Mouse (Mus musculus) intestine, embryonic 15.5 days (tissue): ENCODE measurements around the gene Crybg2. TPM values are rescaled to one million over a fixed set of nuclear protein-coding genes. Genes with fewer than 3 reads are reported as not detected.
A peak's percentile ranks its signal among the peaks of the same experiment; 100 is the strongest.

Experiments used
- ATAC-seq: fragments of 200-750 bp; cut with Nextera tagmentation; 2 replicates; pipeline ENCODE4 v1.8.0; 2017; ENCODE audit warnings: moderate TSS enrichment, moderate library complexity
- H3K27ac ChIP-seq: fragments of 300-500 bp; sonication (generic); 2 replicates; pipeline ENCODE4 v1.5.1; 2015; ENCODE audit warnings: mild to moderate bottlenecking, inconsistent platforms
- H3K27me3 ChIP-seq: fragments of 300-500 bp; sonication (generic); replicated peaks from 2 replicates; pipeline ENCODE4 v1.6.1; 2015; ENCODE audit warnings: inconsistent platforms
- H3K36me3 ChIP-seq: fragments of 300-500 bp; sonication (generic); 2 replicates; pipeline ENCODE4 v1.6.1; 2015; ENCODE audit warnings: inconsistent platforms
- H3K4me1 ChIP-seq: fragments of 300-500 bp; sonication (generic); replicated peaks from 2 replicates; pipeline ENCODE4 v1.6.1; 2015; ENCODE audit warnings: inconsistent platforms
- H3K4me2 ChIP-seq: fragments of 300-500 bp; sonication (generic); replicated peaks from 2 replicates; pipeline ENCODE4 v1.6.1; 2015; ENCODE audit warnings: mild to moderate bottlenecking, inconsistent platforms
- H3K4me3 ChIP-seq: fragments of 300-500 bp; sonication (generic); replicated peaks from 2 replicates; pipeline ENCODE4 v1.5.1; 2015; ENCODE audit warnings: inconsistent platforms
- H3K9ac ChIP-seq: fragments of 300-500 bp; sonication (generic); 2 replicates; pipeline ENCODE4 v1.6.1; 2015; ENCODE audit warnings: inconsistent platforms
- H3K9me3 ChIP-seq: fragments of 300-500 bp; sonication (generic); 2 replicates; pipeline ENCODE4 v1.6.1; 2016; ENCODE audit warnings: inconsistent platforms
- WGBS: fragments of 180-500 bp; shearing (Covaris S2); methylation state at CpG from one replicate; pipeline ENCODE4 v1.1.7; 2015; 5-methylcytosine and 5-hydroxymethylcytosine counted together
- polyA plus RNA-seq: library from polyadenylated mRNA; unstranded; fragments of >200 nt; fragmentation: Nextera tagmentation; extraction: Ambion mirVana; gene quantifications from 2 replicates; pipeline ENCODE4 v1.2.1, GENCODE M21; 2015

Crybg2 gene
- polyA plus RNA-seq, 1 experiment from 2014 or later: 14.9 TPM

DNA sequence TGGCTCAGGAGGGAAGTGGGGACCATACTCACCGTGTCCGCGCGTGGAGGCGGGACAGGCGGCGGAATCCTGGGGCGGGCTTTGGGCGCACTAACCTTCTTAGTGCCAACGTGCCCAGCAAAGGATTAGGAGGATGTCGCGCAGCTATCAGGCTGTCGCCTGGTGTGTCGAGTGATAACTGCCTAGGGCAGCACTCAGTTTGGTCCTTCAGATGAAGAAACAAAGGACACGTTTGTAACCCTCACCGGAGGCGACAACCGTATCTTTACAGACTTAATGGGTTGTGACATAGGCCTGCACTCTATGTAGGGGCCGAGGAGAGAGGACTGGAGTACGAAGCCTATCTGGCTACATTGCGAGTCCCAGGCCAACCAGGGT is 42.1 kb downstream of the Crybg2 start:
- peak; percentile 76 for ATAC-seq
- Histone ChIP-seq H3K9me3 (no peaks in the 10 kb centered on the region), H3K4me2 (peak overlapping the region; percentile 73), H3K27me3 (no peaks in the 10 kb centered on the region), H3K4me3 (peak overlapping the region; percentile 61), H3K9ac (peak overlapping the region; percentile 43), H3K4me1 (no peaks in the 10 kb centered on the region; the same call in 1 of the 2 replicates), H3K36me3 (no peaks in the 10 kb centered on the region), H3K27ac (no peak overlapping the region)
- 6% methylated on average over 21 of the region's 21 CpGs for WGBS

DNA sequence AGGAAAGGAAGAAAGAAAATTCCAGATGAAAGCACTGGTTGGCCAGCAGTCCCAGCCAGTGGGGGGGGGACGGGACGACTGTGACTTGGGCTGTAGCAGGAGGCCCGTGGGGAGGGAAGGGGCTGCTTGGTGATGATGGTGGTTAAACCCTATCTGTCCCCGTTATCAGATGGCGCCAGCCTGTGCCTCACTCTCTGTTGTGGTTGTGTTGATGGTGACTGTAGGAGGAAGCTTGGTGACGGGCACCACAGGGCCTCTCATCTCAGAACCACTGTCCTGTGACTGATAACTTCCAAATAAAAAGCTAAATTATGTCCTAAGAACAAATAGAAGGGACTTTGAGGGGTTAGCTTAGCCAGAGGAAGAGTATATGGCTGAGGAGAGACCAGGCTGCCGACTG is 45.5 kb downstream of the Crybg2 start:
- ATAC-seq: no peak
- H3K4me1 ChIP-seq: peaks cover 10% of the 10 kb centered on the region; the same call in 1 of the 2 replicates
- no peaks in the 10 kb centered on the region for H3K9me3 ChIP-seq
- no peak overlapping the region for H3K27ac ChIP-seq
- no peak overlapping the region for H3K9ac ChIP-seq
- 68% methylated on average over 7 of the region's 7 CpGs for WGBS
- H3K27me3 ChIP-seq: no peaks in the 10 kb centered on the region
- no peak overlapping the region for H3K4me3 ChIP-seq
- no peak overlapping the region for H3K4me2 ChIP-seq
- no peaks in the 10 kb centered on the region for H3K36me3 ChIP-seq

GRCm38 (mm10) chr4:134107730-134108129 is 47.1 kb downstream of the Crybg2 start:
- no peak for ATAC-seq
- Histone ChIP-seq H3K27me3 (no peaks in the 10 kb centered on the region), H3K4me3 (no peak overlapping the region), H3K9ac (no peak overlapping the region), H3K9me3 (no peaks in the 10 kb centered on the region), H3K4me1 (peaks cover 15% of the 10 kb centered on the region; the same call in 1 of the 2 replicates), H3K4me2 (no peak overlapping the region), H3K36me3 (no peaks in the 10 kb centered on the region), H3K27ac (no peak overlapping the region)
- 86% methylated on average over 7 of the region's 7 CpGs for WGBS

GRCm38 (mm10) chr4:134108196-134108595 is 47.6 kb downstream of the Crybg2 start:
- Histone ChIP-seq H3K9ac (no peak overlapping the region), H3K27me3 (no peaks in the 10 kb centered on the region), H3K4me2 (no peak overlapping the region), H3K9me3 (no peaks in the 10 kb centered on the region), H3K4me3 (no peak overlapping the region), H3K27ac (no peak overlapping the region), H3K36me3 (no peaks in the 10 kb centered on the region), H3K4me1 (peaks cover 16% of the 10 kb centered on the region)
- WGBS: 29% methylated on average over 5 of the region's 5 CpGs
- no peak for ATAC-seq

- no peak overlapping the region for H3K4me3 ChIP-seq
- 36% methylated on average over 3 of the region's 3 CpGs for WGBS
- no peak for ATAC-seq
- no peak overlapping the region for H3K4me2 ChIP-seq
- no peak overlapping the region for H3K27ac ChIP-seq
- peaks cover 30% of the 10 kb centered on the region for H3K4me1 ChIP-seq
- no peak overlapping the region for H3K9ac ChIP-seq
- H3K9me3 ChIP-seq: no peaks in the 10 kb centered on the region
- H3K36me3 ChIP-seq: no peaks in the 10 kb centered on the region
- H3K27me3 ChIP-seq: no peaks in the 10 kb centered on the region
These were observed 50.0 kb downstream of the Crybg2 start for GRCm38 (mm10) chr4:134110653-134111052.

DNA sequence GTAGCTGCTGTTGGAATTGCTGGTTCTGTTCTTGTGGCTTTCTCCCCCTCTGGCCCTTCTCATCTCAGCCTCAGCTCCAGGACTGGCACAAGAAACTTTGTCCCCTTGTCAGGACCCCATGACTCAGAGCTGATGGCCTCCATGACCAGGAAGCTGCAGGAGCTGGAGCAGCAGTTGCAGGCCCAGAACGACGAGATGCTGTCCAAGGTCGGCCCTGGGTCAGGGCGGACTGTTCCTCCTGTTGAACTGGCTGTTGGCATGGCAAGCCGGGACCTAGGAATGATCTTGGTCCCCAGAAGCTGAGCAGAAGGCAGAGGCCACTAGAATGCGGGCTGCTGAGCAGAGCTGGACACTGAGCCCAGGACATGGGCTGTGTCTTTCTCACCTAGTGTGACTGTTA is 51.8 kb downstream of the Crybg2 start:
- Histone ChIP-seq H3K27me3 (no peaks in the 10 kb centered on the region), H3K4me3 (no peak overlapping the region), H3K27ac (no peak overlapping the region), H3K9me3 (no peaks in the 10 kb centered on the region), H3K4me1 (peaks cover 35% of the 10 kb centered on the region), H3K36me3 (no peaks in the 10 kb centered on the region), H3K9ac (no peak overlapping the region), H3K4me2 (no peak overlapping the region)
- ATAC-seq: no peak
- 60% methylated on average over 6 of the region's 6 CpGs for WGBS

DNA sequence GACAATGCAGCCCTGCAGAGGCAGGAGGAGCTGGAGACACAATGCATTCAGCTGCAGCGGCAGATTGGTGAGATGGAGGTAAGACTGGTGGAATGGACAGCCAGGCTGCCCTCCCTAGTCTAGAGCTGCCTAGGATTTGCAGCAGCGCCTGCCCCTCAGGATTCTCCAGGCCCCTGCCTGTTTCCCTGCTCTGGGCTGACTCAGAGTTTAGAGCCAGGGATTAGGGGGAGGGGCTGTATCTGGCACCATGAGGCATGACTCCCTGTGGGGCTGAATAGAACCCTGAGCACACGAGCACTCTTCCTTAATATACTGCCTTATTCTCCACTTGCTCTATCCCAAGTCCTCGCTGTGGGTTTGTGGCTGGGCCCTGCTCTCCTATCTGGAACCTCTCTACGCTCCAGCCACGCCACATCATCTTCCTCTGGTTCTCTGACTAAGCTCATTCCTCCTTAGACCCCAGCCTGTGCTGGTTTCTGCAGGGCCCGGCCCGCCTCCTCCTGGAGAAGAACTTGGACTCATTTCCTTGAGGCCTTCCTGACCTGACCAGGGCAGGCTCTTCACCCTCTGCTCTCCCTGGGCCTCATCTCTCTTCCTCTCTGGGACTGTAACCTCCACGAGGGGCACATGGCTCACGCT is 52.9 kb downstream of the Crybg2 start:
- Histone ChIP-seq H3K9me3 (no peaks in the 10 kb centered on the region), H3K4me2 (no peak overlapping the region), H3K27ac (no peak overlapping the region), H3K4me1 (peaks cover 38% of the 10 kb centered on the region), H3K36me3 (no peaks in the 10 kb centered on the region), H3K9ac (0 out of 2 replicates have a peak overlapping the region, but pooled peaks have one; percentile 10), H3K27me3 (no peaks in the 10 kb centered on the region), H3K4me3 (no peak overlapping the region)
- ATAC-seq: no peak; the same call in 1 of the 2 replicates
- 60% methylated on average over 10 of the region's 10 CpGs for WGBS

DNA sequence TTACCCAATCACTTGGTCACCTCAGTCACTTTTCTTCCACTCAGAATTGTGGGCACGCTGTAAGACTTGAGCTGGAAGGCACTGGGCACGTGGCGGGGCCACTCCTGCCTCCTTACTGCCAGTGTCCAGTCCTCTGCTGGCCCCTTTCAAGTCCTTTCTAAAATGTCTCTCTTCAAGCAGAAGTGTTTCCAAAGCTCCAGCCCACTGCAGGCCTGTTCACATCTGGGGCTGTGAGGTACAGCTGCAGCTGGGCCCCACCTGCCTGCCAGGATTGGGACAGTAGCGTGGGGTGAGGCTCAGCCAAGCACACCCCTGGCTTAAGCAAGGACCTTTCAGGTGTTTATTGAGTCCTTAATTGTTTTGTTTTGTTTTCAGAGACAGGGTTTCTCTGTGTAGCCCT is 53.4 kb downstream of the Crybg2 start:
- H3K4me3 ChIP-seq: no peak overlapping the region
- ATAC-seq: no peak
- H3K9ac ChIP-seq: no peak overlapping the region
- no peaks in the 10 kb centered on the region for H3K36me3 ChIP-seq
- H3K4me2 ChIP-seq: no peak overlapping the region
- peaks cover 41% of the 10 kb centered on the region for H3K4me1 ChIP-seq
- WGBS: 91% methylated on average over 4 of the region's 4 CpGs
- H3K27me3 ChIP-seq: no peaks in the 10 kb centered on the region
- H3K9me3 ChIP-seq: no peaks in the 10 kb centered on the region
- H3K27ac ChIP-seq: no peak overlapping the region; the same call in 1 of the 2 replicates

DNA sequence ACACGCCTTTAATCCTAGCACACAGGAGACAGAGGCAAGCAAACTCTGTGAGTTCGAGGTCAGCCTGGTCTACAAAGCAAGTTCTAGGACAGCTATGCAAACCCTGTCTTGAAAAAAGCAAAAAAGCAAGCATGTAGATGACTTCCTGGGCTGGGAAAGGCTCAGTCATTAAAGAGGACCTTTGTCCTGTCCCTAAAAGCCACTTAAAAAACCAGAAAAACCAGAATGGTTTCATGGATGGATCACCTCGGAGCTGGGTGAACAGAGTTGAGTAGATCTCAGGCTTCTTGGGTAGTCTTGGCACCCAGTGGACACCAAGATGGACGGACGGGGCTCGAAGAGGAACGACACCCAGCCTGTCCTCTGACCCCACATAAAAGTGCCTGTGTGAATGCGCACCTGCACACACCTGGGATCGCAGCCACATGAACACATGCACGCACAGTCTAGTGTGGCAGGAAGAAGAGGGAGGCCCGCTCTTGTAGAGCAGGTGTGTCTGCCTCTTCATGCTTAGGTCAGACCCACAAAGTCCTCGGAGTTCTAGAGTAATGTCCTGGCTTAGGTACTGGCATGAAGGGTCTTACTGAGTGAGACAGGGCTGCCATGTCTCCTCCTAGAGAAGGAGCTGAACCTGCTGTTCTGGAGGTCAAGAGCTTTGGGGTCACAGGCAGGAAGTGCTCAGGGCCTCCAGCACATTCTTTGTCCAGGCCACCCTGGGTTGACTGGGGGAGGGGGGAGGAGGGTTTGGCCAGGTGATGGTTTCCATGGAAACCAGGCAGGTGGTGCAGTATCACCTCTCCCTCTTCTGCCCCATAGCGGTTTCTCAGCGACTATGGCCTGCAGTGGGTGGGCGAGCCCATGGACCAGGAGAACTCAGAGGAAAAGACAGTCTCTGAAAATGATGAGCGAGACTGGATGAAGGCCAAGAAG is 54.9 kb downstream of the Crybg2 start:
- no peaks in the 10 kb centered on the region for H3K36me3 ChIP-seq
- no peak overlapping the region for H3K9ac ChIP-seq
- peak overlapping the region; percentile 23; the same call in 1 of the 2 replicates for H3K4me2 ChIP-seq
- no peak overlapping the region for H3K4me3 ChIP-seq
- peak overlapping the region; percentile 56; the same call in 1 of the 2 replicates for H3K27ac ChIP-seq
- H3K4me1 ChIP-seq: peaks cover 38% of the 10 kb centered on the region
- H3K27me3 ChIP-seq: no peaks in the 10 kb centered on the region
- peak; percentile 67 for ATAC-seq
- no peaks in the 10 kb centered on the region for H3K9me3 ChIP-seq
- WGBS: 71% methylated on average over 16 of the region's 16 CpGs

DNA sequence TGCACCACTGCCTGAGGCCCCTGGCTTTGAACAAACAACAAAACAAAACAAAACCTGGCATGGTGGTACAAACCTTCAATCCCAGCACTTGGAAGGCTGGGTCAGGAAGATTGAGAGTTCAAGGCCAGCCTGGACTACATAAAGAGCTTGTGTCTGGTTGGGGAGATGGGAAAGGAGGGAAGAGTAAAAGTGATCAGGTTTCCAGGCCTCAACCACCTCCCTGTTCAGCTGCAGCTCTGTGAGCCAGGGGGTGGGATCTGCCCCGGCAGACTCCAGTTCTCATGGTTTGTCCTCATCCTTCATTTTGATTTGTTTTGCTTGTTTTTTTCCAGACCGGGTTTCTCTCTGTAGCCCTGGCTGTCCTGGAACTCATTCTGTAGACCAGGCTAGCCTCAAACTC is 55.9 kb downstream of the Crybg2 start:
- no peaks in the 10 kb centered on the region for H3K27me3 ChIP-seq
- no peak overlapping the region for H3K4me2 ChIP-seq
- H3K27ac ChIP-seq: no peak overlapping the region
- no peak overlapping the region for H3K4me3 ChIP-seq
- no peak overlapping the region for H3K9ac ChIP-seq
- peaks cover 45% of the 10 kb centered on the region for H3K4me1 ChIP-seq
- WGBS: 59% methylated on average over 2 of the region's 2 CpGs
- no peaks in the 10 kb centered on the region for H3K9me3 ChIP-seq
- no peaks in the 10 kb centered on the region for H3K36me3 ChIP-seq
- no peak for ATAC-seq

GRCm38 (mm10) chr4:134117012-134117411 is 56.4 kb downstream of the Crybg2 start:
- Histone ChIP-seq H3K4me2 (no peak overlapping the region), H3K4me3 (no peak overlapping the region), H3K4me1 (peaks cover 50% of the 10 kb centered on the region), H3K9me3 (no peaks in the 10 kb centered on the region), H3K36me3 (no peaks in the 10 kb centered on the region), H3K27me3 (no peaks in the 10 kb centered on the region), H3K9ac (no peak overlapping the region), H3K27ac (no peak overlapping the region)
- WGBS: 65% methylated on average over 8 of the region's 8 CpGs
- ATAC-seq: no peak

GRCm38 (mm10) chr4:134118126-134118800 is 57.6 kb downstream of the Crybg2 start:
- H3K9me3 ChIP-seq: no peaks in the 10 kb centered on the region
- ATAC-seq: no peak
- no peak overlapping the region for H3K4me3 ChIP-seq
- no peaks in the 10 kb centered on the region for H3K27me3 ChIP-seq
- 62% methylated on average over 14 of the region's 14 CpGs for WGBS
- H3K9ac ChIP-seq: no peak overlapping the region
- H3K36me3 ChIP-seq: no peaks in the 10 kb centered on the region
- H3K27ac ChIP-seq: no peak overlapping the region
- H3K4me1 ChIP-seq: peaks cover 48% of the 10 kb centered on the region
- no peak overlapping the region for H3K4me2 ChIP-seq
